Comparison of ENCODE assay signal across 9 mouse cellular contexts in the genomic region with DNA sequence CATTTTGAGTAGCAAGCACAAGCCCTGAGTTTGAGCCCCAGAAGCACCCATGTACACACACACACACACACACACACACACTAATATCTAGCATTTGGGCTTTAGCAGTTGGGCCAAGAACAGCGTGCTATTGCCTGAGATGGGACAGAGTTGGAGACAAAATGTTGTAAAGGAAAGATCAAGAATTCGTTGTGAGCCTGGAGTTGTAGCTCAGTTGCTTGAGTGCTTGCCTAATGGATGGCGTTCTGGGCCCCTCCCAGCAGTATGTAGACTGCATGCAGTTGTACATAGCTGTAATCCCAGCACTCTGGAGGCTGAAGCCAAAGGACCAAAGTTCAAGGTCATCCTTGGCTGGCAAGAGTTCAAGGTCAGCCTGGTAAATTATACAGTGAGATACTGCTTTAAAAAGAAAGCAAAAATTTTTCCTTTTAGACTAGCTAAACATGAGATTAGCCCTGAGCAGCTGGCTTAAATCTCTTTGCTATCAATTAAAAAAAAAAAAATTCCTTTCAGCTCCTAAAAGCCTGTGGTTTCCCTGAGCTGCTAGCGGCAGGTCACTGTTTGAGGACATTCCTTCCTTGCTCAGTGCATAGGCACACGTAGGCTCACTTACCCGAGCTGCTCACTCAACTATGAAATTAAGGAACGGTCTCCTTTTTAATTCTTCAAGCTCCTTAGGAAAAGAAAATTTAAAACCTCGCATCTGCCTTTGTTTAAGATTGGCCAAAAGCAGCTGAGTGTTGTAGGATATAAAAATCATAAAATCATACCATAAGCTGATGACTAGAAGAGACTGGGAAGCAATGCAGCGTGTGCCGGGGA.
A peak's percentile ranks its signal among the peaks of the same experiment; 100 is the strongest.
DNase-seq lines count a peak whose midpoint lies in the region; ATAC-seq and TF ChIP-seq lines count a peak whose summit lies in the region.
"Had no signal": no experiment of that assay in that cellular context is flagged by ENCODE, and none has a peak within 500 bp of the region (broad histone marks: within the 10 kb centered on the region; RNA-seq: fewer than 3 reads in every experiment).

No protein-coding gene starts in this region.

- H3K4me1 ChIP-seq in intestine, embryonic 14.5 days (replicated peaks; ENCODE audit: control insufficient read depth, insufficient read depth, low read length): peaks cover 42% of the 10 kb centered on the region
- no peaks in the 10 kb centered on the region; the same call in 1 of the 2 replicates for H3K4me1 ChIP-seq in intestine, postnatal 0 days (replicated peaks; ENCODE audit: control insufficient read depth, insufficient read depth, low read length)
- peaks cover 65% of the 10 kb centered on the region for H3K4me1 ChIP-seq in embryonic facial prominence, embryonic 13.5 days
- peaks cover 24% of the 10 kb centered on the region; the same call in 1 of the 2 replicates for H3K4me1 ChIP-seq in neural tube, embryonic 14.5 days (ENCODE audit: control insufficient read depth, insufficient read depth, low read length)
- H3K4me1 ChIP-seq in thymus, adult 2 months (replicated peaks; ENCODE audit: control insufficient read depth, insufficient read depth, low read length): peaks cover 13% of the 10 kb centered on the region

- H3K4me2 ChIP-seq in intestine, embryonic 14.5 days (ENCODE audit: low read length): 0 out of 2 replicates have a peak overlapping the region, but pooled peaks have one; percentile 8
- H3K4me2 ChIP-seq in intestine, postnatal 0 days (replicated peaks; ENCODE audit: low read depth): no peak overlapping the region
- peak overlapping the region; percentile 37 for H3K4me2 ChIP-seq in embryonic facial prominence, embryonic 13.5 days
- H3K4me2 ChIP-seq in neural tube, embryonic 14.5 days (ENCODE audit: low read depth, low read length): 0 out of 2 replicates have a peak overlapping the region, but pooled peaks have one; percentile 9

- no peak for TF ChIP-seq POLR2A in thymus, adult 2 months (IDR thresholded peaks at IDR 0.05; ENCODE audit: control insufficient read depth, extremely low read depth, insufficient read depth, low read length, poor library complexity)

- H3K27me3 ChIP-seq in intestine, embryonic 14.5 days (replicated peaks; ENCODE audit: control insufficient read depth, insufficient read depth, low read length): no peaks in the 10 kb centered on the region
- no peaks in the 10 kb centered on the region for H3K27me3 ChIP-seq in intestine, postnatal 0 days (replicated peaks; ENCODE audit: control insufficient read depth, insufficient read depth, low read length)
- H3K27me3 ChIP-seq in embryonic facial prominence, embryonic 13.5 days: no peaks in the 10 kb centered on the region
- H3K27me3 ChIP-seq in neural tube, embryonic 14.5 days (ENCODE audit: control insufficient read depth, insufficient read depth, low read length): no peaks in the 10 kb centered on the region
- no peaks in the 10 kb centered on the region for H3K27me3 ChIP-seq in thymus, adult 2 months (ENCODE audit: control insufficient read depth, insufficient read depth, low read length)
- H3K27me3 ChIP-seq: Patski had no signal

- H3K4me3 ChIP-seq in intestine, embryonic 14.5 days (ENCODE audit: low read depth, low read length): no peak overlapping the region
- no peak overlapping the region for H3K4me3 ChIP-seq in intestine, postnatal 0 days (ENCODE audit: low read depth, low read length)
- H3K4me3 ChIP-seq in embryonic facial prominence, embryonic 13.5 days: no peak overlapping the region
- H3K4me3 ChIP-seq in neural tube, embryonic 14.5 days (ENCODE audit: low read depth, low read length): no peak overlapping the region
- no peak overlapping the region for H3K4me3 ChIP-seq in thymus, adult 2 months (ENCODE audit: control insufficient read depth, insufficient read depth, low read length)

- H3K9me3 ChIP-seq in intestine, embryonic 14.5 days (ENCODE audit: control insufficient read depth, low read length): no peaks in the 10 kb centered on the region
- no peaks in the 10 kb centered on the region for H3K9me3 ChIP-seq in intestine, postnatal 0 days (ENCODE audit: control insufficient read depth)
- no peaks in the 10 kb centered on the region for H3K9me3 ChIP-seq in embryonic facial prominence, embryonic 13.5 days
- H3K9me3 ChIP-seq in neural tube, embryonic 14.5 days (ENCODE audit: control insufficient read depth, low read length): no peaks in the 10 kb centered on the region

- no peaks in the 10 kb centered on the region for H3K36me3 ChIP-seq in intestine, embryonic 14.5 days (ENCODE audit: control insufficient read depth, insufficient read depth, low read length)
- H3K36me3 ChIP-seq in intestine, postnatal 0 days (ENCODE audit: control insufficient read depth, insufficient read depth): no peaks in the 10 kb centered on the region
- H3K36me3 ChIP-seq in embryonic facial prominence, embryonic 13.5 days: no peaks in the 10 kb centered on the region
- H3K36me3 ChIP-seq in neural tube, embryonic 14.5 days (ENCODE audit: control insufficient read depth, insufficient read depth, low read length): no peaks in the 10 kb centered on the region
- no peaks in the 10 kb centered on the region for H3K36me3 ChIP-seq in thymus, adult 2 months (ENCODE audit: control insufficient read depth, insufficient read depth, low read length)

- no peak for TF ChIP-seq CTCF in intestine, postnatal 0 days (IDR thresholded peaks at IDR 0.05; ENCODE audit: low read depth)
- TF ChIP-seq CTCF in thymus, adult 2 months (IDR thresholded peaks at IDR 0.05; ENCODE audit: borderline replicate concordance, control insufficient read depth, extremely low read depth, insufficient read depth, low read length, poor library complexity): no peak

- no peak overlapping the region for H3K9ac ChIP-seq in intestine, embryonic 14.5 days (ENCODE audit: low read length)
- H3K9ac ChIP-seq in intestine, postnatal 0 days (ENCODE audit: low read depth, low read length): no peak overlapping the region
- no peak overlapping the region for H3K9ac ChIP-seq in embryonic facial prominence, embryonic 13.5 days
- no peak overlapping the region for H3K9ac ChIP-seq in neural tube, embryonic 14.5 days (replicated peaks; ENCODE audit: low read depth, low read length)

- no peak for DNase-seq in intestine, embryonic 14.5 days (ENCODE audit: low spot score)
- peak; percentile 44 for DNase-seq in kidney, adult 9 months
- no peak for DNase-seq in embryo, embryonic 10.5 days (ENCODE audit: low spot score)
- DNase-seq in layer of hippocampus, adult 9-11 months: no peak
- no peak for DNase-seq in thymus, adult 2 months

- 54% methylated on average over 10 of the region's 10 CpGs for WGBS in intestine, embryonic 14.5 days
- 54% methylated on average over 10 of the region's 10 CpGs for WGBS in intestine, postnatal 0 days
- WGBS in embryonic facial prominence, embryonic 13.5 days: 28% methylated on average over 10 of the region's 10 CpGs
- 52% methylated on average over 10 of the region's 10 CpGs for whole genome bisulfite sequencing in neural tube, embryonic 14.5 days
- 90% methylated on average over 10 of the region's 10 CpGs for WGBS in thymus, adult 2 months

- no peak for ATAC-seq in intestine, embryonic 14.5 days (replicated peaks; ENCODE audit: low FRiP score, low TSS enrichment, low read depth)
- ATAC-seq in intestine, postnatal 0 days: no peak
- ATAC-seq in embryonic facial prominence, embryonic 13.5 days (ENCODE audit: insufficient number of reproducible peaks, insufficient read depth, low FRiP score, low TSS enrichment, low read depth): no peak
- ATAC-seq in neural tube, embryonic 14.5 days (ENCODE audit: low read depth): no peak
- ATAC-seq: Patski had no signal

- peak overlapping the region; percentile 41; the same call in 1 of the 2 replicates for H3K27ac ChIP-seq in intestine, embryonic 14.5 days (ENCODE audit: low read depth)
- H3K27ac ChIP-seq in intestine, postnatal 0 days (ENCODE audit: low read depth, low read length): no peak overlapping the region
- peak overlapping the region; percentile 84 for H3K27ac ChIP-seq in embryonic facial prominence, embryonic 13.5 days
- H3K27ac ChIP-seq in neural tube, embryonic 14.5 days (ENCODE audit: low read depth, low read length): peak overlapping the region; percentile 11; the same call in 1 of the 2 replicates
- H3K27ac ChIP-seq in thymus, adult 2 months (ENCODE audit: control insufficient read depth, insufficient read depth, low read length): no peak overlapping the region

Comparison
In these comparisons a context has a peak if more than half of its experiments do, and no peak if none do; other contexts are left out.
1. H3K27ac ChIP-seq: peak in intestine, embryonic 14.5 days (single experiment), embryonic facial prominence, embryonic 13.5 days (single experiment) and neural tube, embryonic 14.5 days (single experiment); none in intestine, postnatal 0 days (single experiment) and thymus, adult 2 months (single experiment).